Mouse (Mus musculus) left cerebral cortex, postnatal 10 days (tissue): ENCODE measurements around the gene Prrc2b. TPM values are rescaled to one million over a fixed set of nuclear protein-coding genes. Genes with fewer than 3 reads are reported as not detected.

ENCODE experiments used
- microRNA-seq: library from miRNA; unstranded; fragments of <30 nt; microRNA quantifications from one replicate; pipeline ENCODE4 v1.2.0, GENCODE M21; 2022
- total RNA-seq, 2 experiments: library from RNA; stranded (reverse); gene quantifications; 2 replicates each; pipeline ENCODE4 v1.2.3; 2021

Prrc2b gene
- total RNA-seq, 2 experiments from 2014 or later: 274 to 285 TPM

Small RNAs within 50 kb of the gene (microRNA-seq; reads per million reads assigned to microRNA genes)
- not detected for gene Gm27805

Other genes starting within 250 kb of the Prrc2b start
- 1 to 10 TPM; 3.7 to 5.4 TPM for gene Aif1l, start 200.9 kb upstream of the Prrc2b start, total RNA-seq
- 10 to 100 TPM; 42.0 to 43.5 TPM for gene Nup214, start 176.6 kb upstream of the Prrc2b start, total RNA-seq
- 1 to 10 TPM; 1.2 to 2.3 TPM for gene Fam78a, start 66.2 kb upstream of the Prrc2b start, total RNA-seq
- gene Plpp7, start 55.6 kb upstream of the Prrc2b start, total RNA-seq: 10 to 100 TPM; 18.7 to 22.9 TPM
- gene Pomt1, start 85.5 kb downstream of the Prrc2b start, total RNA-seq: 10 to 100 TPM; 27.2 to 29.0 TPM
- 10 to 100 TPM; 65.2 to 74.9 TPM for gene Uck1, start 109.1 kb downstream of the Prrc2b start, total RNA-seq
- gene Golga2, start 136.3 kb downstream of the Prrc2b start, total RNA-seq: 10 to 100 TPM; 73.6 to 78.6 TPM
- 100 to 1,000 TPM; 233 to 242 TPM for gene Swi5, start 137.0 kb downstream of the Prrc2b start, total RNA-seq
- 10 to 100 TPM; 65.2 to 75.1 TPM for gene Ciz1, start 201.2 kb downstream of the Prrc2b start, total RNA-seq
- 100 to 1,000 TPM; 707 to 727 TPM for gene Dnm1, start 202.3 kb downstream of the Prrc2b start, total RNA-seq
- gene 1110008P14Rik, start 230.9 kb downstream of the Prrc2b start, total RNA-seq: 100 to 1,000 TPM; 168 to 176 TPM
- gene Lcn2, start 237.2 kb downstream of the Prrc2b start, total RNA-seq: 1 to 10 TPM; 1.7 to 3.4 TPM
- 10 to 100 TPM; 46.5 to 46.9 TPM for gene Ptges2, start 244.8 kb downstream of the Prrc2b start, total RNA-seq